Mouse (Mus musculus) embryonic facial prominence, embryonic 14.5 days (tissue): ENCODE measurements around the gene Hes2. TPM values are rescaled to one million over a fixed set of nuclear protein-coding genes. Genes with fewer than 3 reads are reported as not detected.
A peak's percentile ranks its signal among the peaks of the same experiment; 100 is the strongest.

ENCODE experiments used
- ATAC-seq: fragments of 200-750 bp; cut with Nextera tagmentation; 2 replicates; pipeline ENCODE4 v1.8.0; 2017; ENCODE audit warnings: low read depth, moderate number of reproducible peaks, moderate TSS enrichment
- DNase-seq: peaks from one replicate; pipeline ENCODE4 v3.0.0-alpha.2; 2015; ENCODE audit warnings: low spot score
- H3K27ac ChIP-seq: fragments of 300-500 bp; sonication (generic); replicated peaks from 2 replicates; pipeline ENCODE4 v1.5.1; 2014; ENCODE audit warnings: low read depth, mild to moderate bottlenecking, low read length, moderate library complexity
- H3K27me3 ChIP-seq: fragments of 300-500 bp; sonication (generic); replicated peaks from 2 replicates; pipeline ENCODE4 v1.6.1; 2014; ENCODE audit warnings: low read length; ENCODE audit not compliant: control insufficient read depth, insufficient read depth
- H3K36me3 ChIP-seq: fragments of 300-500 bp; sonication (generic); 2 replicates; pipeline ENCODE4 v1.6.1; 2014; ENCODE audit warnings: low read length, mixed read lengths; ENCODE audit not compliant: control insufficient read depth, insufficient read depth
- H3K4me1 ChIP-seq: fragments of 300-500 bp; sonication (generic); 2 replicates; pipeline ENCODE4 v1.6.1; 2014; ENCODE audit warnings: antibody characterized with exemption, low read length; ENCODE audit not compliant: control insufficient read depth, insufficient read depth
- H3K4me2 ChIP-seq: fragments of 300-500 bp; sonication (generic); 2 replicates; pipeline ENCODE4 v1.6.1; 2014; ENCODE audit warnings: low read depth, mild to moderate bottlenecking, low read length, moderate library complexity, mixed read lengths
- H3K4me3 ChIP-seq: fragments of 300-500 bp; sonication (generic); 2 replicates; pipeline ENCODE4 v1.5.1; 2014; ENCODE audit warnings: low read depth, mild to moderate bottlenecking, low read length
- H3K9ac ChIP-seq: fragments of 300-500 bp; sonication (generic); 2 replicates; pipeline ENCODE4 v1.6.1; 2014; ENCODE audit warnings: low read depth, mild to moderate bottlenecking, low read length, moderate library complexity, mixed read lengths
- H3K9me3 ChIP-seq: fragments of 300-500 bp; sonication (generic); 2 replicates; pipeline ENCODE4 v1.6.1; 2016; ENCODE audit warnings: low read length; ENCODE audit not compliant: control insufficient read depth
- WGBS: fragments of 180-500 bp; shearing (Covaris S2); extraction: QIAGEN DNeasy Blood & Tissue Kit; methylation state at CpG from one replicate; pipeline ENCODE4 v1.1.7; 2014; 5-methylcytosine and 5-hydroxymethylcytosine counted together
- polyA plus RNA-seq: library from polyadenylated mRNA; unstranded; fragments of >200 nt; fragmentation: Nextera tagmentation; extraction: Ambion mirVana; gene quantifications from 2 replicates; pipeline ENCODE4 v1.2.1, GENCODE M21; 2014

Gene Hes2
- polyA plus RNA-seq, 1 experiment from 2014 or later = 0.25 TPM

DNA sequence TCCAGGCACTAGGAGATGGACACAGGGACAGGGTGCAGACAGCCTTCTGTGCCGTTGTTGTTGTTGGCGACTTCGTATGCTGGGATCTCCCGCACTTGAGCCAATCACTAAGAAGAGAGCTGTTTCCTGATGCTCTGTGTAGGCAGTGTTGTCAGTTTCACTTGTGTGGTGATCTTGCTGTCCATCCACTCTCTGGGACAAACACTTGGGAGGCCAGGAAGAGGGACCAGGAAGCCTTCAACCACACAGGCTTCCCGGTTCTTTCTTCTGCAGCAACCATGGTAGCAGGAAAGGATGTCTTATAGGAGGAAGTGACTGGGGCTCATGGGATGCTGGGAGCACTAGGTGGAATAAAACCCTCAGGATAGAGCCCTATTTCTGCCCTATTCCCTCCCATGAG is 32.0 kb downstream of the Hes2 start:
- no peak overlapping the region for H3K27ac ChIP-seq
- H3K27me3 ChIP-seq = no peaks in the 10 kb centered on the region
- no peaks in the 10 kb centered on the region for H3K36me3 ChIP-seq
- H3K4me2 ChIP-seq = no peak overlapping the region
- ATAC-seq (no peak), DNase-seq (no peak)
- H3K4me1 ChIP-seq = peaks cover 24% of the 10 kb centered on the region
- H3K9ac ChIP-seq = no peak overlapping the region
- no peaks in the 10 kb centered on the region for H3K9me3 ChIP-seq
- no peak overlapping the region for H3K4me3 ChIP-seq
- 77% methylated on average over 5 of the region's 5 CpGs for WGBS

DNA sequence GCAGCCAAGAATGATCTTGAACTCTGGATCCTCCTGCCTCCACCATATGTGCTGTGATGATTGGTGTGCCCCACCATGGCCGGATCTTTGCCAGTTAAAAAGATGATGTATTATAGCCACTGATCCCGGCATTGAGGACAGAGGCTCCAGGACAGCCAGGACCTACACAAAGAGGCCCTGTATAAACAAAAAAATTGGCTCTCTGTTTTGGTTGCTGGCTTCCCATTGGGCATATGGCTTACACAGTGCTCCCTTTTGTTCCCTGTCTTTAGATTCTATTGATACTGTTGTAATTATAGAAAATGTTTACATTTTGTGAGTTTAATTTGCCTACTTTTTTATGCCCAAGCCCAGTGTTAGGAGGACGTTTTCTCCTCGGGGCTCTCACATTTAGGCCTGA is 33.9 kb downstream of the Hes2 start:
- H3K27ac ChIP-seq = peak overlapping the region; percentile 58

DNA sequence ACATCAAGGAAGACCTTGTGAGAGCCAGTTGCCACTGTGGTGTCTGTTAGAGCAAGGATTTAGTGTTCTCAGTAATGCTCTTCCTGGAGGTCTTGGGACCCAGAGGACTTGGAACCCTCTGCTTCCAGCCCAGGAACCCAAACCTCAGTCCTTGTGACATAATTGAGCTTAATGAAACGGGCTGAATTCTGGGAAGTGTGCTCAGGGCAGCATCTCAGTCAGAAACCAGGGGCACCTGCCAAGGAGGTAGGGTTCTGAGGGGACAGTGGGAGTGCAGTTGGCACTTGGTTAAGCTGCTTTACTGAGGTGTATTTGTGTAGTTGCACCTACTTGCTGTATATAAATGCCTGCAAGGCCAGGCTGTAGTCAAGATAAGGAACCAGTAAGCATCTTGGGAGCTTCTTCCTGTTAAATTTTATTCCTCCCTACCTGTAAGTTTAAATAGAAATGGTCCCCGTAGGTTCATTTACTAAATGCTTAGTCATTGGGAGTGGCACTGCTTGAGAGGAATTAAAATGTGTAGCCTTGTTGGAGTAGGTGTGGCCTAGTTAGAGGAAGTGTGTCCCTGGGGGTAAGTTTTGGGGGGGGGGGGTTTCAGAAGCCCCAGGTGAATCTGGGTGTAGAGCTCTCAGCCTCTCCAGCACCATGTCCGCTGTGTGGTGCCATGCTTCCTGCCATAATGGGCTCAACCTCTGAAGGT is 36.0 kb downstream of the Hes2 start:
- ATAC-seq (no peak), DNase-seq (no peak)
- 78% methylated on average over 3 of the region's 3 CpGs for WGBS
- Histone ChIP-seq H3K4me2 (no peak overlapping the region), H3K27me3 (no peaks in the 10 kb centered on the region), H3K27ac (no peak overlapping the region), H3K9ac (no peak overlapping the region), H3K4me3 (no peak overlapping the region), H3K9me3 (no peaks in the 10 kb centered on the region), H3K36me3 (no peaks in the 10 kb centered on the region), H3K4me1 (peaks cover 10% of the 10 kb centered on the region; the same call in 1 of the 2 replicates)

More for the DNA sequence above, 33.9 kb downstream of the Hes2 start:
- H3K27me3 ChIP-seq = no peaks in the 10 kb centered on the region
- DNase-seq (no peak), ATAC-seq (peak; percentile 54)
- H3K4me3 ChIP-seq = no peak overlapping the region
- no peak overlapping the region for H3K9ac ChIP-seq
- no peak overlapping the region for H3K4me2 ChIP-seq
- H3K4me1 ChIP-seq = peaks cover 10% of the 10 kb centered on the region; the same call in 1 of the 2 replicates
- H3K36me3 ChIP-seq = no peaks in the 10 kb centered on the region
- H3K9me3 ChIP-seq = no peaks in the 10 kb centered on the region
- 25% methylated on average over 4 of the region's 4 CpGs for WGBS

DNA sequence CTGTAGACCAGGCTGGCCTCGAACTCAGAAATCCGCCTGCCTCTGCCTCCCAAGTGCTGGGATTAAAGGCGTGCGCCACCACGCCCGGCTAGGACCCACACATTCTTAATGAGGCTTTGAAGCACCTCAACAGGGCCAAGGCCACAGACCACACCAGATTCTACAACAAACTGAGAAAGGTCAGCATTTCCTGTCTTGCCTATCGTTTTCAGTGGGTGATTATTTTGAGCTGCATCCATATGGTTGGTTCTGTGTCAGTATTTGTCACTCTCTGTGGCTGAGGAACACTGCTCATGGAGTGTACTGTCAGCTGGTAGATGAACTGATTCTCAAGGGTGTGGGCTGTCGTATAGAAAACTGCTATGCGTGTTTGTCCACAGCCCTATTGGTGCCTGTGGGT is 37.6 kb downstream of the Hes2 start:
- H3K27ac ChIP-seq = no peak overlapping the region
- 83% methylated on average over 8 of the region's 9 CpGs for WGBS
- ATAC-seq = no peak

DNA sequence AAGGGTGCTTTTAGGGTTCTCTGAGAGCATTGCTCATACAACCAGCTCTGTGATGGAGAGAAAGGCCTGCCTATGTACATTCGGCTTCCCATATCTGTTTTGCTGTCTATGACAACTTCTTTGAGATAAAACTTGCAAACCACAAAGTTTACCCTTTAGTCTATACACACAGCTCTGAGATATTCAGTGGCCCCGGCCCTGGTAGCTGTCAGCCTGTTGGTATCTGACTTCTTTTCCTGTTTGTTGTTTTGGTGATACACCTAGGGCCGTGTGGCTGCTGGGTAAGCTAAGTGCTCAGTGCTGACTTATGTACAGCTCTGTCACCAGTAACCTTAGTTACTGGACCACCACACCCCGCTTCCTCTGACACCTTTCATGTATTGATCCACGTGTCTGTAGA is 38.9 kb downstream of the Hes2 start:
- Histone ChIP-seq H3K9me3 (no peaks in the 10 kb centered on the region), H3K36me3 (no peaks in the 10 kb centered on the region), H3K4me1 (peaks cover 7% of the 10 kb centered on the region; the same call in 1 of the 2 replicates), H3K27ac (no peak overlapping the region), H3K27me3 (no peaks in the 10 kb centered on the region), H3K4me3 (no peak overlapping the region), H3K9ac (no peak overlapping the region), H3K4me2 (no peak overlapping the region)
- DNase-seq (no peak), ATAC-seq (no peak)
- WGBS = 78% methylated on average over 5 of the region's 5 CpGs

More for the DNA sequence above, 37.6 kb downstream of the Hes2 start:
- Histone ChIP-seq H3K36me3 (no peaks in the 10 kb centered on the region), H3K9me3 (no peaks in the 10 kb centered on the region), H3K4me2 (no peak overlapping the region), H3K9ac (no peak overlapping the region), H3K4me1 (peaks cover 8% of the 10 kb centered on the region; the same call in 1 of the 2 replicates), H3K4me3 (no peak overlapping the region), H3K27me3 (no peaks in the 10 kb centered on the region)
- DNase-seq = no peak

GRCm38 (mm10) chr4:152199617-152200016 is 41.0 kb downstream of the Hes2 start:
- no peaks in the 10 kb centered on the region for H3K9me3 ChIP-seq
- H3K4me1 ChIP-seq = no peaks in the 10 kb centered on the region
- ATAC-seq (no peak), DNase-seq (no peak)
- H3K27ac ChIP-seq = no peak overlapping the region
- no peak overlapping the region for H3K4me2 ChIP-seq
- 64% methylated on average over 1 of the region's 1 CpGs for WGBS
- H3K27me3 ChIP-seq = no peaks in the 10 kb centered on the region
- no peak overlapping the region for H3K9ac ChIP-seq
- no peak overlapping the region for H3K4me3 ChIP-seq
- H3K36me3 ChIP-seq = no peaks in the 10 kb centered on the region

DNA sequence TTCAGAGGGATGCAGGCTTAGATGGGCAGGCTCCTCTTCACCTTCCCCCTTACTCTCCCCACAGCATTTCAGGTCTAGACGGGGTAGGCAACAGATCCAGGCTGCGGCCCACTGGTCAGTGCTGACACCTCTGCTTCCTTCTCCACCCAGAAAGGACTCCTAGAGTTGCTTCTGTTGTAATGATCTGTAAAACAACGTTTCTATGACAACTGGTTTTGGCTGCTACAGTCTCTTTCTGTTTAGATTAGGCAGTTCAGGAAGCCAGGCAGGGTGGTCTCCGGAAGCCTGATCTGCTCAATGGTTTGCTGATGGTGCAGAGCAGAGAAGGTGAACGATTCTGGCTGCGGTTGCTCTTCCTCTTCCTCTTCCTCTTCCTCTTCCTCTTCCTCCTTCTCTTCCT is 42.8 kb downstream of the Hes2 start:
- no peak for ATAC-seq
- H3K4me1 ChIP-seq = no peaks in the 10 kb centered on the region
- WGBS = 69% methylated on average over 6 of the region's 6 CpGs

DNA sequence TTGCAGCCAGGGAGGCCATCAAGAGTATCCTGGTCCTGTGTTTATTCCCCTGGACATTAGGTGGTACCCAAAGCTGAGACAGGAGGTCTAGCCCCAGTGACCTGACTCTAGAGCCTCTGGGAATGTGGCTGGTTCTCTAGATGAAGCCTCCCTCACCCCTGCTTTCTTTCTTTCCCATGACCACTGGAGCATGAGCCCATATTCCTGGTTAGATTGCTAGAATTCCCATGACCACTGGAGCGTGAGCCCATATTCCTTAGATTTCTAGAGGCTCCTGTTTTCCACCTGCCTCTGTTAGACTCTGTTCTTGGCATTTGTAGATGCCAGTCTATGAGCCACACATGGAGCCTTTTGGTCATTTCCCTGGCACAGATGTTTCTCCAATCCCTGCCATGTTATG is 43.8 kb downstream of the Hes2 start:
- ATAC-seq (no peak), DNase-seq (no peak)
- WGBS = 81% methylated on average over 1 of the region's 1 CpGs
- Histone ChIP-seq H3K27me3 (no peaks in the 10 kb centered on the region), H3K4me1 (no peaks in the 10 kb centered on the region), H3K9me3 (no peaks in the 10 kb centered on the region), H3K27ac (no peak overlapping the region), H3K36me3 (no peaks in the 10 kb centered on the region), H3K9ac (no peak overlapping the region), H3K4me3 (no peak overlapping the region), H3K4me2 (no peak overlapping the region)

More for the DNA sequence above, 42.8 kb downstream of the Hes2 start:
- Histone ChIP-seq H3K27ac (no peak overlapping the region), H3K4me3 (no peak overlapping the region), H3K4me2 (no peak overlapping the region), H3K36me3 (no peaks in the 10 kb centered on the region), H3K9ac (no peak overlapping the region), H3K9me3 (no peaks in the 10 kb centered on the region), H3K27me3 (no peaks in the 10 kb centered on the region)
- peak; percentile 44 for DNase-seq

GRCm38 (mm10) chr4:152202905-152203304 is 44.2 kb downstream of the Hes2 start:
- Histone ChIP-seq H3K27me3 (no peaks in the 10 kb centered on the region), H3K4me3 (no peak overlapping the region), H3K4me2 (no peak overlapping the region), H3K36me3 (no peaks in the 10 kb centered on the region), H3K9ac (no peak overlapping the region), H3K4me1 (no peaks in the 10 kb centered on the region), H3K27ac (no peak overlapping the region), H3K9me3 (no peaks in the 10 kb centered on the region)
- WGBS = 60% methylated on average over 2 of the region's 3 CpGs
- DNase-seq (no peak), ATAC-seq (no peak)
